Mouse (Mus musculus): ENCODE measurements at regions not wholly inside any gene's neighbourhood (a gene's known extent, or its start where the extent isn't known, plus 50 kb on each side); places are given as distances from the start of the nearest gene placed in this dataset.

GRCm38 (mm10) chr9:32005348-32005747 is 92.1 kb upstream of the Barx2 start:
- TF ChIP-seq GATA1 (IDR thresholded peaks at IDR 0.05; ENCODE audit: borderline replicate concordance, low read length) = no peak
- no peak for TF ChIP-seq FLI1 (IDR thresholded peaks at IDR 0.05; ENCODE audit: low read length)
